Mouse (Mus musculus) lung, postnatal 10 days (tissue): Measurements from ENCODE around the gene Adk.

ENCODE experiments used
- DNase-seq: peaks from one replicate; pipeline ENCODE4 v3.0.0; 2021

The Adk gene

GRCm38 (mm10) chr14:21173973-21174745, 121.8 kb downstream of the Adk start:
- no peak for DNase-seq

GRCm38 (mm10) chr14:21174804-21175203, 122.4 kb downstream of the Adk start:
- no peak for DNase-seq

- no peak for DNase-seq
Measured at GRCm38 (mm10) chr14:21177781-21178180, 125.4 kb downstream of the Adk start.

GRCm38 (mm10) chr14:21178356-21178755, 126.0 kb downstream of the Adk start:
- DNase-seq, result no peak

- no peak for DNase-seq
Measured at GRCm38 (mm10) chr14:21181053-21181452, 128.7 kb downstream of the Adk start.

- DNase-seq, result no peak
Measured at GRCm38 (mm10) chr14:21191966-21192365, 139.6 kb downstream of the Adk start.

- DNase-seq, result no peak
Measured at GRCm38 (mm10) chr14:21192749-21193148, 140.4 kb downstream of the Adk start.

- no peak for DNase-seq
Measured at GRCm38 (mm10) chr14:21194336-21194735, 142.0 kb downstream of the Adk start.

- DNase-seq, result no peak
Measured at GRCm38 (mm10) chr14:21200850-21201249, 148.5 kb downstream of the Adk start.

- no peak for DNase-seq
Measured at GRCm38 (mm10) chr14:21206472-21206871, 154.1 kb downstream of the Adk start.

- DNase-seq, result no peak
Measured at GRCm38 (mm10) chr14:21221574-21222138, 169.3 kb downstream of the Adk start.

- no peak for DNase-seq
Measured at GRCm38 (mm10) chr14:21222206-21222605, 169.8 kb downstream of the Adk start.

- no peak for DNase-seq
Measured at GRCm38 (mm10) chr14:21223456-21223855, 171.1 kb downstream of the Adk start.

- DNase-seq, result no peak
Measured at GRCm38 (mm10) chr14:21223971-21224635, 171.7 kb downstream of the Adk start.

GRCm38 (mm10) chr14:21237051-21237450, 184.7 kb downstream of the Adk start:
- no peak for DNase-seq

GRCm38 (mm10) chr14:21241105-21241504, 188.7 kb downstream of the Adk start:
- no peak for DNase-seq

GRCm38 (mm10) chr14:21251386-21251785, 199.0 kb downstream of the Adk start:
- no peak for DNase-seq

GRCm38 (mm10) chr14:21252326-21252886, 200.0 kb downstream of the Adk start:
- peak; percentile 14 for DNase-seq

- no peak for DNase-seq
Measured at GRCm38 (mm10) chr14:21253321-21253992, 201.1 kb downstream of the Adk start.

- no peak for DNase-seq
Measured at GRCm38 (mm10) chr14:21253993-21254339, 201.6 kb downstream of the Adk start.

GRCm38 (mm10) chr14:21268229-21268628, 215.9 kb downstream of the Adk start:
- DNase-seq, result no peak

- no peak for DNase-seq
Measured at GRCm38 (mm10) chr14:21271472-21271871, 219.1 kb downstream of the Adk start.

- DNase-seq, result no peak
Measured at GRCm38 (mm10) chr14:21275786-21276185, 223.4 kb downstream of the Adk start.
